17 mouse cellular contexts compared by ENCODE assay signal in genomic region chr12:34156301-34156700, GRCm38 (mm10).
"Had no signal": no experiment of that assay in that cellular context is flagged by ENCODE, and none has a peak within 500 bp of the region (broad histone marks: within the 10 kb centered on the region; RNA-seq: fewer than 3 reads in every experiment).

No protein-coding gene starts in this region.

- H3K4me3 ChIP-seq: liver, embryonic 13.5 days; liver, embryonic 15.5 days; lung, embryonic 15.5 days; megakaryocyte, embryonic 14.5 days; midbrain, embryonic 12.5 days; neural tube, embryonic 12.5 days had no signal

- ATAC-seq: liver, postnatal 0 days; lung, postnatal 0 days had no signal

- H3K27ac ChIP-seq: liver, embryonic 13.5 days; liver, embryonic 15.5 days; lung, embryonic 15.5 days; macrophage; midbrain, embryonic 12.5 days; neural tube, embryonic 12.5 days had no signal

- H3K9me3 ChIP-seq: liver, embryonic 13.5 days; liver, embryonic 15.5 days; lung, embryonic 15.5 days; megakaryocyte, embryonic 14.5 days; midbrain, embryonic 12.5 days; neural tube, embryonic 12.5 days had no signal

- H3K4me2 ChIP-seq: liver, embryonic 11.5 days; liver, embryonic 13.5 days; liver, embryonic 15.5 days; lung, embryonic 15.5 days; midbrain, embryonic 12.5 days; neural tube, embryonic 12.5 days had no signal

- H3K9ac ChIP-seq: liver, embryonic 13.5 days; liver, embryonic 15.5 days; liver, postnatal 0 days; lung, embryonic 15.5 days; midbrain, embryonic 12.5 days; neural tube, embryonic 12.5 days had no signal

- H3K4me1 ChIP-seq: liver, embryonic 13.5 days; liver, embryonic 15.5 days; lung, embryonic 15.5 days; megakaryocyte, embryonic 14.5 days; neural tube, embryonic 12.5 days had no signal

- H3K27me3 ChIP-seq: liver, embryonic 13.5 days; liver, embryonic 15.5 days; lung, embryonic 15.5 days; megakaryocyte, embryonic 14.5 days; midbrain, embryonic 12.5 days; neural tube, embryonic 12.5 days had no signal

- DNase-seq: liver, embryonic 13.5 days; liver, postnatal 0 days; lung, adult 2 months; lung, postnatal 14 days; lung, postnatal 36 days; right cerebral cortex, postnatal 14 days; thymus, adult 18-20 months; thymus, postnatal 14 days; thymus, postnatal 36 days had no signal

- H3K36me3 ChIP-seq: liver, embryonic 13.5 days; liver, embryonic 15.5 days; lung, embryonic 15.5 days; midbrain, embryonic 12.5 days; neural tube, embryonic 12.5 days had no signal
